Mouse (Mus musculus) midbrain, embryonic 10.5 days (tissue): Measurements from ENCODE around the gene Fank1. TPM values are rescaled to one million over a fixed set of nuclear protein-coding genes. Genes with fewer than 3 reads are reported as not detected.

ENCODE experiments used
- DNase-seq: peaks from one replicate; pipeline ENCODE4 v3.0.0-alpha.2; 2017; ENCODE audit warnings: low spot score
- H3K27ac ChIP-seq: fragments of 300-500 bp; sonication (generic); replicated peaks from 2 replicates; pipeline ENCODE4 v1.5.1; 2016; ENCODE audit warnings: mild to moderate bottlenecking
- H3K27me3 ChIP-seq: fragments of 300-500 bp; sonication (generic); 2 replicates; pipeline ENCODE4 v1.6.1; 2016; ENCODE audit warnings: low read depth, mild to moderate bottlenecking; ENCODE audit not compliant: poor library complexity, severe bottlenecking
- H3K36me3 ChIP-seq: fragments of 300-500 bp; sonication (generic); 2 replicates; pipeline ENCODE4 v1.6.1; 2016; ENCODE audit warnings: mild to moderate bottlenecking, moderate library complexity
- H3K4me1 ChIP-seq: fragments of 300-500 bp; sonication (generic); 2 replicates; pipeline ENCODE4 v1.6.1; 2016
- H3K4me3 ChIP-seq: fragments of 300-500 bp; sonication (generic); 2 replicates; pipeline ENCODE4 v1.5.1; 2016; ENCODE audit warnings: mild to moderate bottlenecking, moderate library complexity
- H3K9me3 ChIP-seq: fragments of 300-500 bp; sonication (generic); replicated peaks from 2 replicates; pipeline ENCODE4 v1.6.1; 2016; ENCODE audit warnings: mild to moderate bottlenecking
- WGBS: fragments of 180-500 bp; shearing (Covaris S2); methylation state at CpG from one replicate; pipeline ENCODE4 v1.1.7; 2016; 5-methylcytosine and 5-hydroxymethylcytosine counted together
- polyA plus RNA-seq: library from polyadenylated mRNA; unstranded; fragments of >200 nt; fragmentation: Nextera tagmentation; extraction: Ambion mirVana; gene quantifications from 2 replicates; pipeline ENCODE4 v1.2.1, GENCODE M21; 2016

Fank1 gene
- polyA plus RNA-seq, 1 experiment from 2014 or later: 1.4 TPM

- Histone ChIP-seq H3K27ac (no peak overlapping the region), H3K4me1 (no peaks in the 10 kb centered on the region), H3K4me3 (no peak overlapping the region), H3K27me3 (no peaks in the 10 kb centered on the region), H3K36me3 (no peaks in the 10 kb centered on the region), H3K9me3 (no peaks in the 10 kb centered on the region)
- no peak for DNase-seq
- 89% methylated on average over 19 of the region's 19 CpGs for WGBS
These were observed 112.6 kb downstream of the Fank1 start for GRCm38 (mm10) chr7:133888926-133889920.

DNA sequence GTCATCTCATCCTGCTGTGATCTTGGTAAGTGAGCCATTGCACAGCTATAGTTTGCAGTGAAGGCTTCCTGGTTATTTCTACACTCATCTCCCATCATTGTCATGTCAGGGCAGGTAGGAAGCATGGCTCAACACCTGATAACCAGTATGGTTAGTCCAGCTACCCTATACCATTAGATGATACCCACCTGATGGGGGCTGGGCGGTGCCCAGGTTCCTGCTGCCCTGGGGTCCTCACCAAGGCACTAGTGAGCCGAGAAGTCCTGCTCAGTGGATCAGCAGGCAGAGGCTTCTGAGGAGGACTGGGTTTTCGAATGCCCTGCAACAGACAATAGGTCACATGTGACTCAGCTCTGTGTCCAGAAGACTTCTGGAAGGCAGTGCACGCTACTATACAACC is 113.3 kb downstream of the Fank1 start:
- 85% methylated on average over 4 of the region's 4 CpGs for WGBS
- H3K27ac ChIP-seq: no peak overlapping the region
- no peak overlapping the region for H3K4me3 ChIP-seq
- no peaks in the 10 kb centered on the region for H3K27me3 ChIP-seq
- H3K4me1 ChIP-seq: no peaks in the 10 kb centered on the region
- DNase-seq: no peak
- H3K9me3 ChIP-seq: no peaks in the 10 kb centered on the region
- H3K36me3 ChIP-seq: no peaks in the 10 kb centered on the region

- no peaks in the 10 kb centered on the region for H3K27me3 ChIP-seq
- 93% methylated on average over 9 of the region's 9 CpGs for WGBS
- H3K4me1 ChIP-seq: no peaks in the 10 kb centered on the region
- H3K36me3 ChIP-seq: no peaks in the 10 kb centered on the region
- H3K27ac ChIP-seq: no peak overlapping the region
- H3K9me3 ChIP-seq: no peaks in the 10 kb centered on the region
- DNase-seq: no peak
- no peak overlapping the region for H3K4me3 ChIP-seq
These were observed 114.6 kb downstream of the Fank1 start for GRCm38 (mm10) chr7:133891298-133891697.

DNA sequence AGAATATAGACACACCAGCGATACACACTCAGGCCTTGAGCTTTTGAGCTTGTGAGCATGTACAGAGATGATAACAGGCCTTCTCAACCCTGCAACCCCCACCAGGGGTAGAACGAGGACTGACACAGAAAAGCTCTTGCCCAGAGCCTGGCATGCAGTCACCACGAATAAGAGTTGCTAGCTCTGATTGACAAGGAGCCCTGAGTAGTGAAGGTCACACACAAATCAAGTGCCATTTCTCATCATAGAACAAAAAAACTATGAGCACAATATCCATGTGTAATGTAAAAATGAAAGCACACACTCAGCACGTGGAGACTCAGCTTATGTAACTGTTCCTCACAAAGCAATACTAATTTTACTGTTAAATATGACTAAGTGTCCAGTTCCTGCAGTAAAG is 115.1 kb downstream of the Fank1 start:
- Histone ChIP-seq H3K4me3 (no peak overlapping the region), H3K36me3 (no peaks in the 10 kb centered on the region), H3K27ac (no peak overlapping the region), H3K27me3 (no peaks in the 10 kb centered on the region), H3K9me3 (no peaks in the 10 kb centered on the region), H3K4me1 (no peaks in the 10 kb centered on the region)
- 81% methylated on average over 4 of the region's 4 CpGs for WGBS
- DNase-seq: no peak

DNA sequence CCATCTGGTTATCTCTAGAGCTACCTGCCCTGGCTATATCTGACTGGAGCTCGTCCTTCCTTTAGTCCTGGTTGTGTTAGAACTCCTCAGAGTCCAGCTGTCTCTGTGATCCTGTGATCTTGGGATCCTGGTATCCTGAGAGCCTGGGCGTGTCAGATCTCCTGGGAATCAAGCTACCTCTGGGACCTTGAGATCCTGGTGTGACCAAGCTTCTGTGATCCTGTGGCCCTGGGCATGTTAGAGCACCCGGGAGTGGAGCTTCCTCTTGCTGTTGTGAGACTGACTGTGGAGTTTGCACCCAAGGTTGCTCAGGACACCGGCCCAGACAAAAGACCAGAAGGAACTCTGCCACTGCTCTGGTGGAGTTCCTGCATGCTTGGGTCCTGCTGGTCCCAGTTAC is 122.7 kb downstream of the Fank1 start:
- Histone ChIP-seq H3K27me3 (no peaks in the 10 kb centered on the region), H3K36me3 (no peaks in the 10 kb centered on the region), H3K4me3 (no peak overlapping the region), H3K4me1 (no peaks in the 10 kb centered on the region), H3K9me3 (no peaks in the 10 kb centered on the region), H3K27ac (no peak overlapping the region)
- 85% methylated on average over 4 of the region's 4 CpGs for WGBS
- no peak for DNase-seq

DNA sequence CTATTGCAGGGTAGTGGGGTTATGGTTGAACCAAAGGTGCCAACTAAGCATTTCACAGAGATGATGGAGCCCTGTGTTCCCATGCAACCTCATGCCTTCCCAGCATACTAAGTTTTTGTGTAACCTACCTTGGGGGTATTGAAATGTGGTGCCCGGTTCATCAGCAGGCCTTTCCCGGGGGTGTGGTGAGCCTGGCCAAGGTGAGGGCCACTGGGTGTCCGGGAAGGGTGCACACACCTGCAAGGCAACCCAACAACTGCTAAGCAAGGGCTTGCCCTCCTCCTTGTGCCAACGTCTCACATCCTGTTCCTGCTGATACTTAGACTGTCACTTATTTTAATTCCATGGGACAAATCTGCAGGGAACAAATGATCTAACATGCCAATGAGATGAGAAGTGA is 132.3 kb downstream of the Fank1 start:
- H3K27ac ChIP-seq: no peak overlapping the region
- no peak for DNase-seq
- no peak overlapping the region for H3K4me3 ChIP-seq
- H3K9me3 ChIP-seq: peaks cover 8% of the 10 kb centered on the region; the same call in 1 of the 2 replicates
- WGBS: 92% methylated on average over 4 of the region's 4 CpGs
- no peaks in the 10 kb centered on the region for H3K27me3 ChIP-seq
- H3K4me1 ChIP-seq: no peaks in the 10 kb centered on the region
- H3K36me3 ChIP-seq: no peaks in the 10 kb centered on the region

DNA sequence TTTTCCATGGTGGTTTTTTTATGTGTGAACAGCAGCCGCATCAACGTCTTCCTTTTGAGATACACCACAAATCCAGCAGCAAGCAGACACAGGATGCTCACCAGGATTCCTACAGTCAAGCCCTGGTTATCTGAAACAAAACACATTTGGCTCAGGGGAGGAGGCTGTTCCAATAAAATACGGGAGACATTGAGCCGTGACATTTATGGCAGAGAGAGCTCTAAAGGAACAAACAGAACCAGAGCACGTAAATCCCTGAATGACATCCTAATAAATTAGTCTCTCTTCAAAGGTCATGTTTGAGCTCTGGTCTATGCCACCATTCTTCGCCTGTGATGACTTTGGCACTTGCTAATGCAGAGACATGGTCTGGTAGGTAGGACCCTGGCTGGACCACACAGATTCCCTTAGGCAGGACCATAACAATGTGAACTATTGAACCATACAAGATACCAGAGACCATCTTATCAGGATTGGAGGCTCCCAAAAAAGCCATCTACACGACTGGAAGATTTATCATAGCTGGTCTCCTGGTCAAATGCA is 133.2 kb downstream of the Fank1 start:
- H3K4me1 ChIP-seq: no peaks in the 10 kb centered on the region
- H3K36me3 ChIP-seq: no peaks in the 10 kb centered on the region
- H3K4me3 ChIP-seq: no peak overlapping the region
- H3K27ac ChIP-seq: no peak overlapping the region
- 87% methylated on average over 7 of the region's 7 CpGs for WGBS
- H3K27me3 ChIP-seq: no peaks in the 10 kb centered on the region
- peaks cover 8% of the 10 kb centered on the region; the same call in 1 of the 2 replicates for H3K9me3 ChIP-seq
- no peak for DNase-seq

DNA sequence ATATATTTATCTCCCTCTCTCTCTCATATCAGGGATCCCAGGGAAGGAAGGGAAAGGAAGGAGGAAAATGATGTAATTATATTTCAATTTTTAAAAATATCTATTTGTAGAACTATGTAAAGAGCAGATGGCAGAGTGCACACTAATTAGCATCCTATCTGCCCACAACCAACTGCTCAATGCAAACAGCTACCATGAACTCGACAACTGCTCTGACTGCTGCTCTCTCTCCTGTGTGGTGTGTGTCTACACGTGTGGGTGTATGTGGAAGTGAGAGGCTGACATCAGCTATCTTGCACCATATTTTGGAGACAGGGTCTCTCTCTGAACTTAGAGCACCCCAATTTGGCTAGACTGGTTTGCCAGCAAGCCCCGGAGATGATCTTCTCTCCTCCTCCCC is 135.2 kb downstream of the Fank1 start:
- 85% methylated on average over 3 of the region's 3 CpGs for WGBS
- no peak for DNase-seq
- no peaks in the 10 kb centered on the region for H3K9me3 ChIP-seq

GRCm38 (mm10) chr7:133916230-133916629 is 139.6 kb downstream of the Fank1 start:
- no peak overlapping the region for H3K4me3 ChIP-seq
- H3K36me3 ChIP-seq: no peaks in the 10 kb centered on the region
- DNase-seq: no peak
- WGBS: 93% methylated on average over 9 of the region's 9 CpGs
- peaks cover 4% of the 10 kb centered on the region; the same call in 1 of the 2 replicates for H3K4me1 ChIP-seq
- H3K27me3 ChIP-seq: no peaks in the 10 kb centered on the region
- H3K27ac ChIP-seq: no peak overlapping the region
- no peaks in the 10 kb centered on the region for H3K9me3 ChIP-seq

More for the DNA sequence above, 135.2 kb downstream of the Fank1 start:
- H3K27ac ChIP-seq: no peak overlapping the region
- no peak overlapping the region for H3K4me3 ChIP-seq
- H3K27me3 ChIP-seq: no peaks in the 10 kb centered on the region
- H3K36me3 ChIP-seq: no peaks in the 10 kb centered on the region
- H3K4me1 ChIP-seq: no peaks in the 10 kb centered on the region

DNA sequence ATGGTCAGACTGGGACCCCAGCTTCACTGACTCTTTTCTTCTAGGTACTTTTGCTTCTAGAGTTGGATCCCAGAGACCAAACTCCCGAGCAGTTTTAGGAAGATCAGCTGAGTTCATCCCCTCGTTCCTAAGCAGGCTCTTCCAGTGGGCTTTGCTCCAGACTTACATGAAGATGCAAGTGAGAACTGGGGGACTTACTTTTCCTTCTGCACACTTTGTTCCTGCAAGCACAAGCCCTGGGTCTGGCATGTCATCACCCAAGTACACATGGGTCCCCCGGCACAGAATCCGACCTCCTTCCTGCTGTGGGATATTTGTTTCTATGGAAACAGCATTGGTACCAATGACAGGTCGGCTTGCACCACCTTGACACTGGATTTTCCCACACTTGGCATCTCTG is 142.6 kb downstream of the Fank1 start:
- no peak overlapping the region for H3K4me3 ChIP-seq
- no peak for DNase-seq
- no peaks in the 10 kb centered on the region for H3K27me3 ChIP-seq
- H3K36me3 ChIP-seq: no peaks in the 10 kb centered on the region
- H3K9me3 ChIP-seq: no peaks in the 10 kb centered on the region
- H3K27ac ChIP-seq: no peak overlapping the region; the same call in 1 of the 2 replicates
- H3K4me1 ChIP-seq: peaks cover 12% of the 10 kb centered on the region
- WGBS: 61% methylated on average over 5 of the region's 5 CpGs

- Histone ChIP-seq H3K4me1 (peaks cover 12% of the 10 kb centered on the region), H3K9me3 (no peaks in the 10 kb centered on the region), H3K4me3 (no peak overlapping the region), H3K27me3 (no peaks in the 10 kb centered on the region), H3K27ac (no peak overlapping the region; the same call in 1 of the 2 replicates), H3K36me3 (no peaks in the 10 kb centered on the region)
- WGBS: 87% methylated on average over 5 of the region's 5 CpGs
- no peak for DNase-seq
These were observed 143.3 kb downstream of the Fank1 start for GRCm38 (mm10) chr7:133919918-133920317.

DNA sequence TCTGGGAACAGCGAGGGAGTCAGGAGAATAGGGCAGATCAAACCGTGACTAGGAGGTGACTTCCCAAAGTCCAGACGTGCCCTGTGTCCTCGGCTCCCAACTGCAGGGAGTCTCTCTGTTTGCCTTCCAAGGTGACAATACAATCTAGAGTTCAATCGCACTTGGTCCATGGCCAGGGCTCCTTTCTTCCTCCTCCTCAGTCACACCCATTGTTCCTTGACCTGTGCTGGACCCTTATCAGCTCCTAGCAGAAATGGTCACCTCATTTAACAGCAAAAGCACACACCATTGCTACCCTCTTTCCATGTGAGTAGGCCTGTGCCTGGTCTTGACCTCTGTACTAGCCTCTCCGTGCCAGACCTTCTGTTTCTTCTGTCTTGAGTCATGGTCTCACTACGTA is 144.1 kb downstream of the Fank1 start:
- no peak for DNase-seq
- Histone ChIP-seq H3K4me1 (peaks cover 12% of the 10 kb centered on the region), H3K9me3 (no peaks in the 10 kb centered on the region), H3K27me3 (no peaks in the 10 kb centered on the region), H3K27ac (no peak overlapping the region), H3K4me3 (no peak overlapping the region), H3K36me3 (no peaks in the 10 kb centered on the region)
- 92% methylated on average over 7 of the region's 7 CpGs for WGBS

DNA sequence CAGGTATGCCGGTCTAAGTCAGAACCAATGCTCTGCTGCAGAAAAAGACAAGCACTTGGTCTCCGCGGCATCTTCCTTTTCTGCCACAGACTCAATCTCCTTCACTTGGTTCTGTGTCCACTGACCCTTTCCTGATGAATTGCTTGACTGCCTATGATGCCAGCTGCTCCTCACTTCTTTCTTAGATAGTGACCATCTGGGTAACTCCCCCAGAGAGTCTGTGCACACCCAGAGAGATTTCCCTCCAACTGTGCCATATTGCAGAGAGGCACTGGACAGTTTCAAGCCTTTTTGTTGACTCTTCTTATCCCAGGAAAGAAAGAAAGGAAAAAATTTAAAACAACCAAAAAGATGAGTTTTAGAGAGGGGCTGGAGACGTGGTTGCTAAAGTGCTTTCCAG is 144.6 kb downstream of the Fank1 start:
- no peak for DNase-seq
- WGBS: 95% methylated on average over 4 of the region's 4 CpGs

More for the DNA sequence above, 144.6 kb downstream of the Fank1 start:
- no peak overlapping the region for H3K27ac ChIP-seq
- H3K4me3 ChIP-seq: no peak overlapping the region
- H3K4me1 ChIP-seq: peaks cover 12% of the 10 kb centered on the region
- H3K9me3 ChIP-seq: no peaks in the 10 kb centered on the region
- no peaks in the 10 kb centered on the region for H3K27me3 ChIP-seq
- no peaks in the 10 kb centered on the region for H3K36me3 ChIP-seq
